Mouse (Mus musculus) CH12.LX (cell line): ENCODE measurements around the gene Myh1. TPM values are rescaled to one million over a fixed set of nuclear protein-coding genes. Genes with fewer than 3 reads are reported as not detected.

Experiments used
- DNase-seq: peaks from one replicate; pipeline ENCODE4 v3.0.0-alpha.2; 2013; ENCODE audit errors: extremely low read depth
- H3K27ac ChIP-seq: 2 replicates; pipeline ENCODE4 v1.5.1; 2012; ENCODE audit warnings: low read depth, mild to moderate bottlenecking, control low read depth, moderate library complexity; ENCODE audit not compliant: insufficient read depth
- H3K27me3 ChIP-seq: replicated peaks from 2 replicates; pipeline ENCODE3; 2012; ENCODE audit warnings: inconsistent platforms
- H3K36me3 ChIP-seq, 2 experiments: replicated peaks in 1 of 2; 2 replicates each; pipeline versions ENCODE3 to v1.6.1; 2012; ENCODE audit warnings: inconsistent platforms in 1 of 2, low read length in 1 of 2, mild to moderate bottlenecking in 1 of 2, mixed read lengths in 1 of 2, moderate library complexity in 1 of 2; ENCODE audit not compliant: control insufficient read depth in 1 of 2, insufficient read depth in 1 of 2
- H3K4me1 ChIP-seq, 2 experiments: 2 replicates each; pipeline ENCODE4 v1.6.1; 2012; ENCODE audit warnings: inconsistent platforms in 1 of 2, moderate library complexity in 1 of 2; ENCODE audit not compliant: insufficient read depth in 2 of 2, control insufficient read depth in 1 of 2
- H3K4me2 ChIP-seq: 2 replicates; pipeline ENCODE4 v1.6.1; 2012; ENCODE audit warnings: low read depth, mild to moderate bottlenecking, control low read depth; ENCODE audit not compliant: poor library complexity, insufficient read depth, severe bottlenecking
- H3K4me3 ChIP-seq, 3 experiments: fragments of 150-350 bp in 1 of 3; sonication (generic) in 1 of 3; replicated peaks in 1 of 3; 2 replicates each; pipeline versions ENCODE3 to v1.5.1; 2011 to 2012; ENCODE audit warnings: low read depth in 2 of 3, low read length in 2 of 3, mild to moderate bottlenecking in 2 of 3, moderate library complexity in 2 of 3, control low read depth in 1 of 3, improper control_type of control experiment in 1 of 3, inconsistent platforms in 1 of 3, mixed read lengths in 1 of 3; ENCODE audit not compliant: poor library complexity in 1 of 3
- H3K79me2 ChIP-seq: replicated peaks from 2 replicates; pipeline ENCODE4 v1.6.1; 2012; ENCODE audit warnings: mild to moderate bottlenecking, moderate library complexity; ENCODE audit not compliant: control insufficient read depth, poor library complexity, insufficient read depth, severe bottlenecking; ENCODE audit errors: extremely low read depth
- H3K9ac ChIP-seq: 2 replicates; pipeline ENCODE4 v1.6.1; 2012; ENCODE audit warnings: low read depth, mild to moderate bottlenecking, control low read depth, moderate library complexity; ENCODE audit not compliant: insufficient read depth
- H3K9me3 ChIP-seq: replicated peaks from 2 replicates; pipeline ENCODE3; 2012; ENCODE audit warnings: low read length, inconsistent platforms, mixed read lengths
- CHD1 ChIP-seq: IDR thresholded peaks from 2 replicates; pipeline ENCODE4 v1.6.1; 2012; ENCODE audit warnings: low read depth, low read length, improper control_type of control experiment, inconsistent platforms
- CHD2 ChIP-seq: IDR thresholded peaks from 2 replicates; pipeline ENCODE4 v1.6.1; 2011; ENCODE audit warnings: low read length, improper control_type of control experiment
- E2F4 ChIP-seq: IDR thresholded peaks from 2 replicates; pipeline ENCODE4 v1.6.1; 2011; ENCODE audit warnings: low read depth, low read length, improper control_type of control experiment; ENCODE audit not compliant: insufficient replicate concordance
- ETS1 ChIP-seq: conservative IDR thresholded peaks from 2 replicates; pipeline ENCODE4 v1.6.1; 2012; ENCODE audit warnings: low read depth, mild to moderate bottlenecking, inconsistent platforms, low read length, improper control_type of control experiment, moderate library complexity
- GABPA ChIP-seq: IDR thresholded peaks from 2 replicates; pipeline ENCODE4 v1.6.1; 2012; ENCODE audit warnings: low read depth, low read length, improper control_type of control experiment, inconsistent platforms; ENCODE audit not compliant: insufficient replicate concordance
- JUN ChIP-seq: IDR thresholded peaks from 2 replicates; pipeline ENCODE4 v1.6.1; 2011; ENCODE audit warnings: low read depth, mild to moderate bottlenecking, low read length, improper control_type of control experiment, moderate library complexity; ENCODE audit not compliant: insufficient read depth
- JUND ChIP-seq: conservative IDR thresholded peaks from 2 replicates; pipeline ENCODE4 v1.6.1; 2011; ENCODE audit warnings: low read depth, low read length, improper control_type of control experiment
- KAT2A ChIP-seq: IDR thresholded peaks from 2 replicates; pipeline ENCODE4 v1.6.1; 2012; ENCODE audit warnings: low read length, improper control_type of control experiment, inconsistent platforms; ENCODE audit not compliant: insufficient replicate concordance
- MAFK ChIP-seq: IDR thresholded peaks from 2 replicates; pipeline ENCODE4 v1.6.1; 2011; ENCODE audit warnings: low read length, improper control_type of control experiment; ENCODE audit not compliant: insufficient replicate concordance
- MAX ChIP-seq: IDR thresholded peaks from 2 replicates; pipeline ENCODE4 v1.6.1; 2011; ENCODE audit warnings: low read length, improper control_type of control experiment
- MAZ ChIP-seq: IDR thresholded peaks from 2 replicates; pipeline ENCODE4 v1.6.1; 2012; ENCODE audit warnings: low read depth, mild to moderate bottlenecking, inconsistent platforms, low read length, improper control_type of control experiment, moderate library complexity
- MXI1 ChIP-seq: IDR thresholded peaks from 2 replicates; pipeline ENCODE4 v1.6.1; 2011; ENCODE audit warnings: mild to moderate bottlenecking, low read depth, low read length, improper control_type of control experiment
- NELFE ChIP-seq: IDR thresholded peaks from 2 replicates; pipeline ENCODE4 v1.6.1; 2011; ENCODE audit warnings: low read depth, low read length, improper control_type of control experiment
- POLR2AphosphoS2 ChIP-seq: IDR thresholded peaks from 2 replicates; pipeline ENCODE4 v1.6.1; 2011; ENCODE audit warnings: low read depth, low read length, improper control_type of control experiment
- RAD21 ChIP-seq: IDR thresholded peaks from 2 replicates; pipeline ENCODE4 v1.6.1; 2011; ENCODE audit warnings: low read depth, mild to moderate bottlenecking, low read length, improper control_type of control experiment, moderate library complexity
- RCOR1 ChIP-seq: conservative IDR thresholded peaks from 2 replicates; pipeline ENCODE4 v1.6.1; 2012; ENCODE audit warnings: low read depth, mild to moderate bottlenecking, inconsistent platforms, low read length, improper control_type of control experiment
- SIN3A ChIP-seq: IDR thresholded peaks from 2 replicates; pipeline ENCODE4 v1.6.1; 2012; ENCODE audit warnings: low read length, improper control_type of control experiment, inconsistent platforms
- SMC3 ChIP-seq: IDR thresholded peaks from 2 replicates; pipeline ENCODE4 v1.6.1; 2011; ENCODE audit warnings: low read depth, low read length, improper control_type of control experiment
- TCF12 ChIP-seq: IDR thresholded peaks from 2 replicates; pipeline ENCODE4 v1.6.1; 2014; ENCODE audit warnings: low read depth, mild to moderate bottlenecking, inconsistent platforms, low read length, improper control_type of control experiment
- UBTF ChIP-seq: IDR thresholded peaks from 2 replicates; pipeline ENCODE4 v1.6.1; 2012; ENCODE audit warnings: low read depth, mild to moderate bottlenecking, inconsistent platforms, low read length, improper control_type of control experiment, moderate library complexity
- USF1 ChIP-seq: IDR thresholded peaks from 2 replicates; pipeline ENCODE4 v1.6.1; 2014; ENCODE audit warnings: low read depth, mild to moderate bottlenecking, inconsistent platforms, low read length, improper control_type of control experiment
- ZKSCAN1 ChIP-seq: IDR thresholded peaks from 2 replicates; pipeline ENCODE4 v1.6.1; 2012; ENCODE audit warnings: low read depth, inconsistent platforms, low read length, improper control_type of control experiment, borderline replicate concordance
- ZNF384 ChIP-seq: IDR thresholded peaks from 2 replicates; pipeline ENCODE4 v1.6.1; 2012; ENCODE audit warnings: low read depth, low read length, improper control_type of control experiment, inconsistent platforms
- dilution Hi-C: fragments of 300-500 bp; cut with MboI; formaldehyde crosslinking; loops from 2 replicates; pipeline ENCODE4 v1.14.3; 2020; ENCODE audit warnings: low sequenced_read_pairs; ENCODE audit not compliant: extremely low pct_unique_long_range_greater_than_20kb, extremely low pct_ligation_motif_present
- in situ Hi-C: fragments of 300-500 bp; cut with MboI; formaldehyde crosslinking; loops from 3 replicates; pipeline ENCODE4 v1.14.3; 2019; ENCODE audit warnings: low sequenced_read_pairs, low pct_ligation_motif_present, low pct_unique_long_range_greater_than_20kb, mixed read lengths
- polyA plus RNA-seq: library from polyadenylated mRNA; unstranded; fragments of >175 nt; gene quantifications from 2 replicates; pipeline ENCODE4 v1.2.1, GENCODE M21; 2012; ENCODE audit warnings: low read depth; ENCODE audit not compliant: insufficient read length
- total RNA-seq, 2 experiments: library from RNA; depleted of rRNA; stranded (reverse); fragments of 300-350 nt in 1 of 2; fragments of >200 nt in 1 of 2; gene quantifications; 2 replicates each; pipeline ENCODE4 v1.2.3; 2012 to 2014

Gene Myh1
- total and polyA plus RNA-seq, 3 experiments = 0.04 TPM; not detected in 1

DNA sequence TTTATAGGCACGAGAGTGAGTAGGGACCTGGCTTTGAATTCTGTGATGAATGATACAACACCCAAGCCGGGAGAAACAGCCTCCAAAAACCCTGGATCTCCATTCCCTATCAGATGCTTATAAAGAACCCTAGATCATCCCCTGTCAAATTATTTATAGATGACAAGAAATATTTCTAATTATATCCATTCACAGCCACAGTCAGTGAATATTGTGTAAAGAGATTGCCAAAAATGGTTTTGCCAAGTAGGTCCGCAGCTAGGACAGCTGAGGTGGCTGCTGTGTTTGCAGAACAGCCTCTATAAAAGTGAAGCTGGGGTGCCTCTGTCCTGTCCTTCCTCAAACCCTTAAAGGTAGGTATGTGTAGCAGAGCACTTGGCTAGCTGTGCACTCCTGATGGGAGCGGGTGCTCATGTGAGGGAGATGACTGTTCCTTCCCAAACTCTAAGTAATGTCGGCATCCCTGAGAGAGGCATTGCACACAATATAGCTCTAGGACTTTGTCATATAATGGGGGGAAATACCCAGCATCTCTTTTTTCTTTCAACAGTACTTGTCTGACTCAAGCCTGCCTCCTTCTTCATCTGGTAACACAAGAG is 37.7 kb downstream of the Myh1 start, which contains the start of gene Myh4:
TSS of gene Myh4 (plus strand) at position 549 of the 599 bp plus-strand sequence.
- dilution Hi-C loops = no loop called here
- DNase-seq = no peak
- H3K36me3 ChIP-seq = no peaks in the 10 kb centered on the region
- H3K4me2 ChIP-seq = no peak within 1 kb of the TSS
- no peak within 1 kb of the TSS for H3K4me3 ChIP-seq
- H3K79me2 ChIP-seq = no peaks in the 10 kb centered on the region
- H3K9ac ChIP-seq = no peak within 1 kb of the TSS
- H3K27ac ChIP-seq = no peak within 1 kb of the TSS
- no peaks in the 10 kb centered on the region for H3K27me3 ChIP-seq
- peaks cover 4% of the 10 kb centered on the region for H3K9me3 ChIP-seq
- TF ChIP-seq USF1 (no peak), E2F4 (no peak), RAD21 (no peak), JUND (no peak), NELFE (no peak), MAX (no peak), ZNF384 (no peak)
- peaks cover 0 to under 1% of the 10 kb centered on the region in 2 experiments; a peak in 1 of 4 replicates for H3K4me1 ChIP-seq
- in situ Hi-C loops = no loop called here

DNA sequence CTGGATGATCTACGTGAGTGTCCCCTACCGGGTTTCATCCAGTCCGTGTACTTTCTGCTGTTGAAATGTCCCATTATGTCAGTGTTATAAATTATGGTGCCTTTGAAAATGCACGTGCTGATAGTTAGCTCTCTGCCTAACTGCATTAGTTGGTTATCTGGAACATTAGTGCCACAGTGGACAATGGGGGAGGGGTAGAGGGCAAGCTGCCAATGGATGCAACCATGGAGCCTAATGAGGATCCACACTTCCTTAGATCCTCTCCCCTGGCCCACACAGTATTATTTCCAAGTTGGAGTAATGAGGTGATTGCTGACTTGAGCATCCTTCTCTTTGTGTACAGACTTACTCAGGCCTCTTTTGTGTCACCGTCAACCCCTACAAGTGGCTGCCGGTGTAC is 41.2 kb downstream of the Myh1 start:
- dilution Hi-C loops (no loop called here), in situ Hi-C loops (no loop called here)
- Histone ChIP-seq H3K27me3 (no peaks in the 10 kb centered on the region), H3K4me2 (no peak overlapping the region), H3K9me3 (no peaks in the 10 kb centered on the region), H3K9ac (no peak overlapping the region), H3K4me3 (no peak overlapping the region), H3K4me1 (peaks cover 0 to 3% of the 10 kb centered on the region in 2 experiments; a peak in 1 of 4 replicates), H3K36me3 (no peaks in the 10 kb centered on the region), H3K79me2 (no peaks in the 10 kb centered on the region; the same call in 1 of the 2 replicates), H3K27ac (no peak overlapping the region)
- TF ChIP-seq SIN3A (no peak), NELFE (no peak), JUN (no peak), MAFK (no peak)
- DNase-seq = no peak

GRCm38 (mm10) chr11:67253691-67254090 is 53.8 kb downstream of the Myh1 start:
- no peak for DNase-seq
- TF ChIP-seq MAX (no peak), KAT2A (no peak), NELFE (no peak), UBTF (no peak), JUND (no peak), ZKSCAN1 (no peak), TCF12 (no peak), CHD2 (no peak), RAD21 (no peak), SIN3A (no peak), MXI1 (no peak), RCOR1 (no peak), ETS1 (no peak), MAZ (no peak), CHD1 (no peak), GABPA (no peak), POLR2AphosphoS2 (no peak), USF1 (no peak), SMC3 (no peak)
- Histone ChIP-seq H3K27me3 (no peaks in the 10 kb centered on the region), H3K4me1 (peaks cover 2 to 3% of the 10 kb centered on the region in 2 experiments; a peak in 1 of 4 replicates), H3K36me3 (no peaks in the 10 kb centered on the region), H3K4me2 (no peak overlapping the region), H3K9me3 (no peaks in the 10 kb centered on the region), H3K79me2 (no peaks in the 10 kb centered on the region), H3K4me3 (no peak overlapping the region), H3K9ac (no peak overlapping the region), H3K27ac (no peak overlapping the region)
- dilution Hi-C loops (no loop called here), in situ Hi-C loops (loop anchor here (5.0 kb wide), 1 partner anchor 99 kb away; no protein-coding TSS in a partner anchor)
